ENCODE assay signal across 13 mouse cellular contexts in genomic region chr10:116386391-116386885, GRCm38 (mm10).
DNase-seq lines count a peak whose midpoint lies in the region; ATAC-seq lines count a peak whose summit lies in the region.
"Had no signal": no experiment of that assay in that cellular context is flagged by ENCODE, and none has a peak within 500 bp of the region (broad histone marks: within the 10 kb centered on the region; RNA-seq: fewer than 3 reads in every experiment).

No protein-coding gene starts in this region.

- no peak for DNase-seq in hindbrain, embryonic 14.5 days (ENCODE audit: low spot score)
- DNase-seq in hindbrain, embryonic 10.5 days (ENCODE audit: low spot score) = no peak
- DNase-seq in midbrain, embryonic 14.5 days = peak; percentile 65
- peak; percentile 89 for DNase-seq in embryonic facial prominence, embryonic 14.5 days (ENCODE audit: low spot score)
- peak; percentile 13 to 26 for DNase-seq in kidney, postnatal 36 days
- no peak for DNase-seq in thymus, postnatal 25 days
- DNase-seq: thymus, postnatal 14 days had no signal

- no peaks in the 10 kb centered on the region; the same call in 1 of the 2 replicates for H3K27me3 ChIP-seq in hindbrain, embryonic 14.5 days (ENCODE audit: control insufficient read depth, insufficient read depth, low read length)
- H3K27me3 ChIP-seq in hindbrain, embryonic 10.5 days (ENCODE audit: insufficient read depth, poor library complexity, severe bottlenecking) = peaks cover 29% of the 10 kb centered on the region; the same call in 1 of the 2 replicates
- no peaks in the 10 kb centered on the region for H3K27me3 ChIP-seq in midbrain, embryonic 14.5 days (ENCODE audit: control insufficient read depth, insufficient read depth, low read length)
- H3K27me3 ChIP-seq in midbrain, embryonic 16.5 days (ENCODE audit: control insufficient read depth, insufficient read depth, low read depth, low read length) = no peaks in the 10 kb centered on the region
- no peaks in the 10 kb centered on the region for H3K27me3 ChIP-seq in embryonic facial prominence, embryonic 14.5 days (replicated peaks; ENCODE audit: control insufficient read depth, insufficient read depth, low read length)
- H3K27me3 ChIP-seq: stomach, embryonic 15.5 days had no signal

- H3K36me3 ChIP-seq in hindbrain, embryonic 14.5 days (replicated peaks; ENCODE audit: control insufficient read depth, insufficient read depth) = no peaks in the 10 kb centered on the region
- no peaks in the 10 kb centered on the region for H3K36me3 ChIP-seq in hindbrain, embryonic 10.5 days
- H3K36me3 ChIP-seq in midbrain, embryonic 14.5 days (ENCODE audit: control insufficient read depth, insufficient read depth, low read length) = no peaks in the 10 kb centered on the region
- H3K36me3 ChIP-seq in midbrain, embryonic 16.5 days (ENCODE audit: control insufficient read depth, insufficient read depth, low read length) = no peaks in the 10 kb centered on the region
- H3K36me3 ChIP-seq in embryonic facial prominence, embryonic 14.5 days (ENCODE audit: control insufficient read depth, insufficient read depth, low read length) = no peaks in the 10 kb centered on the region
- H3K36me3 ChIP-seq: stomach, embryonic 15.5 days had no signal

- no peaks in the 10 kb centered on the region for H3K9me3 ChIP-seq in hindbrain, embryonic 14.5 days (ENCODE audit: control insufficient read depth, low read length)
- H3K9me3 ChIP-seq in hindbrain, embryonic 10.5 days = no peaks in the 10 kb centered on the region
- H3K9me3 ChIP-seq in midbrain, embryonic 14.5 days (ENCODE audit: control insufficient read depth, low read length) = no peaks in the 10 kb centered on the region
- H3K9me3 ChIP-seq in midbrain, embryonic 16.5 days (replicated peaks; ENCODE audit: control insufficient read depth, low read length, poor library complexity, severe bottlenecking) = no peaks in the 10 kb centered on the region
- H3K9me3 ChIP-seq in embryonic facial prominence, embryonic 14.5 days (ENCODE audit: control insufficient read depth, low read length) = no peaks in the 10 kb centered on the region
- H3K9me3 ChIP-seq: stomach, embryonic 15.5 days had no signal

- WGBS in hindbrain, embryonic 14.5 days = 33% methylated on average over 7 of the region's 7 CpGs
- WGBS in hindbrain, embryonic 10.5 days = 68% methylated on average over 7 of the region's 7 CpGs
- WGBS in midbrain, embryonic 14.5 days = 45% methylated on average over 7 of the region's 7 CpGs
- 39% methylated on average over 7 of the region's 7 CpGs for WGBS in midbrain, embryonic 16.5 days
- 20% methylated on average over 7 of the region's 7 CpGs for WGBS in embryonic facial prominence, embryonic 14.5 days

- H3K4me3 ChIP-seq in hindbrain, embryonic 14.5 days (replicated peaks; ENCODE audit: low read length) = no peak overlapping the region
- no peak overlapping the region for H3K4me3 ChIP-seq in hindbrain, embryonic 10.5 days
- no peak overlapping the region for H3K4me3 ChIP-seq in midbrain, embryonic 14.5 days (replicated peaks; ENCODE audit: low read depth, low read length)
- H3K4me3 ChIP-seq in midbrain, embryonic 16.5 days (ENCODE audit: low read depth, low read length) = no peak overlapping the region
- no peak overlapping the region for H3K4me3 ChIP-seq in embryonic facial prominence, embryonic 14.5 days (ENCODE audit: low read depth, low read length)
- H3K4me3 ChIP-seq: layer of hippocampus, adult 2 months; stomach, embryonic 15.5 days had no signal

- H3K4me2 ChIP-seq in hindbrain, embryonic 14.5 days (replicated peaks) = no peak overlapping the region
- H3K4me2 ChIP-seq in midbrain, embryonic 14.5 days (ENCODE audit: low read length) = no peak overlapping the region
- no peak overlapping the region for H3K4me2 ChIP-seq in midbrain, embryonic 16.5 days (ENCODE audit: low read length)
- H3K4me2 ChIP-seq in embryonic facial prominence, embryonic 14.5 days (ENCODE audit: low read depth, low read length) = 0 out of 2 replicates have a peak overlapping the region, but pooled peaks have one; percentile 13
- H3K4me2 ChIP-seq: liver, embryonic 11.5 days; stomach, embryonic 15.5 days had no signal

- H3K9ac ChIP-seq in hindbrain, embryonic 14.5 days = no peak overlapping the region
- no peak overlapping the region for H3K9ac ChIP-seq in midbrain, embryonic 14.5 days (replicated peaks; ENCODE audit: low read length)
- H3K9ac ChIP-seq in midbrain, embryonic 16.5 days (ENCODE audit: low read depth, low read length) = no peak overlapping the region
- no peak overlapping the region for H3K9ac ChIP-seq in embryonic facial prominence, embryonic 14.5 days (ENCODE audit: low read depth, low read length)
- H3K9ac ChIP-seq: stomach, embryonic 15.5 days had no signal

- peaks cover 9% of the 10 kb centered on the region; the same call in 1 of the 2 replicates for H3K4me1 ChIP-seq in hindbrain, embryonic 14.5 days (replicated peaks; ENCODE audit: control insufficient read depth, insufficient read depth, low read length)
- peaks cover 18% of the 10 kb centered on the region for H3K4me1 ChIP-seq in hindbrain, embryonic 10.5 days (replicated peaks)
- no peaks in the 10 kb centered on the region for H3K4me1 ChIP-seq in midbrain, embryonic 14.5 days (ENCODE audit: control insufficient read depth, insufficient read depth, low read length)
- H3K4me1 ChIP-seq in midbrain, embryonic 16.5 days (ENCODE audit: control insufficient read depth, insufficient read depth, low read length) = no peaks in the 10 kb centered on the region
- H3K4me1 ChIP-seq in embryonic facial prominence, embryonic 14.5 days (ENCODE audit: control insufficient read depth, insufficient read depth, low read length) = no peaks in the 10 kb centered on the region; the same call in 1 of the 2 replicates
- H3K4me1 ChIP-seq: stomach, embryonic 15.5 days had no signal

- peak; percentile 24; the same call in 1 of the 2 replicates for ATAC-seq in hindbrain, embryonic 14.5 days (ENCODE audit: low FRiP score)
- ATAC-seq in midbrain, embryonic 14.5 days (ENCODE audit: low FRiP score, low TSS enrichment) = no peak
- ATAC-seq in midbrain, embryonic 16.5 days = no peak; the same call in 1 of the 2 replicates
- ATAC-seq in embryonic facial prominence, embryonic 14.5 days (ENCODE audit: low read depth) = peak; percentile 72; the same call in 1 of the 2 replicates
- ATAC-seq: inflammation-experienced regulatory T-cells, adult 6 months; lung, postnatal 0 days had no signal

- H3K27ac ChIP-seq in hindbrain, embryonic 14.5 days = no peak overlapping the region
- H3K27ac ChIP-seq in hindbrain, embryonic 10.5 days = no peak overlapping the region
- no peak overlapping the region for H3K27ac ChIP-seq in midbrain, embryonic 14.5 days (replicated peaks; ENCODE audit: low read depth, low read length)
- no peak overlapping the region; the same call in 1 of the 2 replicates for H3K27ac ChIP-seq in midbrain, embryonic 16.5 days (ENCODE audit: low read length)
- H3K27ac ChIP-seq in embryonic facial prominence, embryonic 14.5 days (replicated peaks; ENCODE audit: low read depth, low read length) = no peak overlapping the region
- H3K27ac ChIP-seq: layer of hippocampus, adult 2 months; stomach, embryonic 15.5 days had no signal

Comparison
In these comparisons a context has a peak if more than half of its experiments do, and no peak if none do; other contexts are left out.
1. ATAC-seq: peak in hindbrain, embryonic 14.5 days (single experiment) and embryonic facial prominence, embryonic 14.5 days (single experiment); none in midbrain, embryonic 14.5 days (single experiment) and midbrain, embryonic 16.5 days (single experiment).
2. DNase-seq: peak in midbrain, embryonic 14.5 days (single experiment), embryonic facial prominence, embryonic 14.5 days (single experiment) and kidney, postnatal 36 days (2 of 2); none in hindbrain, embryonic 14.5 days (single experiment), hindbrain, embryonic 10.5 days (single experiment) and thymus, postnatal 25 days (single experiment).